9 mouse cellular contexts compared by ENCODE assay signal in the genomic region with DNA sequence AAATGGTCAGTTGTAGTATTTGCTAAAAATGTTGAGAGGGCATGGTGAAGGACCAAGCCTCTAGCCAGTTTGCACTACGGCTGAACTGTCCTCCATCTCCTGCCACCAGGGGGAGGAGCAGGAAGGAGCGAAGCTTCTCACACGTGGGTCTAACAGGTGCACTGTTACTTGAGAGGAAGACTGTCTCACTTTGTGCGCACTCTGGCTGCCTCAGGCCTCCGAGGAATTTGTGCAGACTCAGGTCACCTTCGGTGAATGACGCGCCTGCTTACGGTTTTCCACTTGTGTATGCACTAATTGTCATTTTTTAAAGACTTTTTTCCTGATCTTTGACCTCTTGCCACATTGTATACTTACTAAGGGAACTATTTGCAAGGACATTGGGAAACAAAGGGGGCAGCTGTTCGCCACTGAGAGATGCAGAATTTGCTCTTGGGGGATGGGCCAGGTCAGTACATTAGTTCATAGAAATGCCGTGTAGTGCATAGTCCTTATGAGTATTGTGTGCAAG.
DNase-seq lines count a peak whose midpoint lies in the region; ATAC-seq and TF ChIP-seq lines count a peak whose summit lies in the region.
"Had no signal": no experiment of that assay in that cellular context is flagged by ENCODE, and none has a peak within 500 bp of the region (broad histone marks: within the 10 kb centered on the region; RNA-seq: fewer than 3 reads in every experiment).

No protein-coding gene starts in this region.

- H3K4me1 ChIP-seq in bone marrow, adult 2 months (ENCODE audit: control insufficient read depth, insufficient read depth, low read length) = no peaks in the 10 kb centered on the region; the same call in 1 of the 2 replicates
- H3K4me1 ChIP-seq in intestine, embryonic 16.5 days (ENCODE audit: control insufficient read depth, insufficient read depth, low read length) = no peaks in the 10 kb centered on the region
- H3K4me1 ChIP-seq: embryonic facial prominence, embryonic 12.5 days had no signal

- H3K27ac ChIP-seq in left cerebral cortex, adult 2 months = no peak overlapping the region
- no peak overlapping the region for H3K27ac ChIP-seq in bone marrow, adult 2 months (ENCODE audit: control insufficient read depth, insufficient read depth, low read depth, low read length, poor library complexity)
- H3K27ac ChIP-seq in intestine, embryonic 16.5 days (ENCODE audit: low read length) = no peak overlapping the region
- H3K27ac ChIP-seq: embryonic facial prominence, embryonic 12.5 days had no signal

- 69% methylated on average over 11 of the region's 11 CpGs for WGBS in bone marrow, adult 2 months
- 65% methylated on average over 11 of the region's 11 CpGs for WGBS in intestine, embryonic 16.5 days

- no peak overlapping the region for H3K4me2 ChIP-seq in intestine, embryonic 16.5 days (ENCODE audit: low read depth, low read length)
- H3K4me2 ChIP-seq: embryonic facial prominence, embryonic 12.5 days had no signal

- no peaks in the 10 kb centered on the region for H3K9me3 ChIP-seq in intestine, embryonic 16.5 days (ENCODE audit: control insufficient read depth, low read length)
- H3K9me3 ChIP-seq: embryonic facial prominence, embryonic 12.5 days; megakaryocyte, embryonic 14.5 days had no signal

- no peak for TF ChIP-seq POLR2A in bone marrow, adult 2 months (IDR thresholded peaks at IDR 0.05; ENCODE audit: borderline replicate concordance, control insufficient read depth, low read depth, low read length)

- TF ChIP-seq CTCF in left cerebral cortex, adult 2 months (IDR thresholded peaks at IDR 0.05) = peak; percentile 35
- TF ChIP-seq CTCF in bone marrow, adult 2 months (IDR thresholded peaks at IDR 0.05; ENCODE audit: control insufficient read depth, insufficient read depth, low read length) = peak; percentile 55

- peak; percentile 48; the same call in 1 of the 2 replicates for ATAC-seq in intestine, embryonic 16.5 days
- ATAC-seq in megakaryocyte progenitor cell, adult 5-6 weeks (replicated peaks; ENCODE audit: poor library complexity) = peak; percentile 75

- intact Hi-C loops in left cerebral cortex, adult 2 months (cut with DNase I) = no loop called here

- no peak overlapping the region for H3K4me3 ChIP-seq in left cerebral cortex, adult 2 months
- H3K4me3 ChIP-seq in bone marrow, adult 2 months (replicated peaks; ENCODE audit: control insufficient read depth, low read depth, low read length) = no peak overlapping the region
- H3K4me3 ChIP-seq in intestine, embryonic 16.5 days (ENCODE audit: low read length) = no peak overlapping the region
- H3K4me3 ChIP-seq: embryonic facial prominence, embryonic 12.5 days; megakaryocyte, embryonic 14.5 days had no signal

- no peaks in the 10 kb centered on the region for H3K27me3 ChIP-seq in intestine, embryonic 16.5 days (replicated peaks; ENCODE audit: control insufficient read depth, insufficient read depth, low read length)
- H3K27me3 ChIP-seq: embryonic facial prominence, embryonic 12.5 days; megakaryocyte, embryonic 14.5 days had no signal

- DNase-seq in left cerebral cortex, adult 2 months (ENCODE audit: extremely low spot score in 1 of 2, low spot score in 2 of 2) = no peak
- DNase-seq in left cerebral cortex, adult 18-20 months (ENCODE audit: low spot score in 2 of 2) = no peak
- DNase-seq in layer of hippocampus, adult 18-20 months (ENCODE audit: low spot score in 2 of 2) = no peak
- DNase-seq in adrenal gland, postnatal 25 days = no peak

- peaks cover 13% of the 10 kb centered on the region for H3K36me3 ChIP-seq in intestine, embryonic 16.5 days (ENCODE audit: control insufficient read depth, insufficient read depth, low read length)

- H3K9ac ChIP-seq in intestine, embryonic 16.5 days (ENCODE audit: low read depth, low read length) = no peak overlapping the region
- H3K9ac ChIP-seq: embryonic facial prominence, embryonic 12.5 days had no signal
